Mouse (Mus musculus): ENCODE results near the gene Gm17409.

Gm17409 gene

GRCm38 (mm10) chr2:58469816-58470215 is at the start of gene Gm17409:
Gene Gm17409 (plus strand): TSS chr2:58470116.
- no peak for DNase-seq (ENCODE audit: low read depth, low spot score)

- DNase-seq (ENCODE audit: low read depth, low spot score) = no peak
These were observed 46.6 kb upstream of the Gm17409 start for GRCm38 (mm10) chr2:58423319-58423718.

- DNase-seq (ENCODE audit: low read depth, low spot score) = no peak
These were observed 44.4 kb upstream of the Gm17409 start for GRCm38 (mm10) chr2:58425436-58426004.

- DNase-seq (ENCODE audit: low read depth, low spot score) = peak; percentile 89
These were observed 37.7 kb upstream of the Gm17409 start for GRCm38 (mm10) chr2:58432211-58432610.

- DNase-seq (ENCODE audit: low read depth, low spot score) = no peak
These were observed 36.6 kb upstream of the Gm17409 start for GRCm38 (mm10) chr2:58433317-58433716.

- DNase-seq (ENCODE audit: low read depth, low spot score) = peak; percentile 43
These were observed 35.5 kb upstream of the Gm17409 start for GRCm38 (mm10) chr2:58434438-58434837.

GRCm38 (mm10) chr2:58435507-58435906 is 34.4 kb upstream of the Gm17409 start:
- no peak for DNase-seq (ENCODE audit: low read depth, low spot score)

- DNase-seq (ENCODE audit: low read depth, low spot score) = no peak
These were observed 33.0 kb upstream of the Gm17409 start for GRCm38 (mm10) chr2:58436911-58437310.

- peak; percentile 20 for DNase-seq (ENCODE audit: low read depth, low spot score)
These were observed 26.8 kb upstream of the Gm17409 start for GRCm38 (mm10) chr2:58443163-58443562.

- no peak for DNase-seq (ENCODE audit: low read depth, low spot score)
These were observed 22.9 kb upstream of the Gm17409 start for GRCm38 (mm10) chr2:58447001-58447400.

GRCm38 (mm10) chr2:58454095-58454865 is 15.6 kb upstream of the Gm17409 start:
- DNase-seq (ENCODE audit: low read depth, low spot score) = peak; percentile 40

- DNase-seq (ENCODE audit: low read depth, low spot score) = peak; percentile 39
These were observed 13.0 kb upstream of the Gm17409 start for GRCm38 (mm10) chr2:58456843-58457487.

GRCm38 (mm10) chr2:58457488-58457865 is 12.4 kb upstream of the Gm17409 start:
- no peak for DNase-seq (ENCODE audit: low read depth, low spot score)

- DNase-seq (ENCODE audit: low read depth, low spot score) = peak; percentile 66
These were observed 11.0 kb upstream of the Gm17409 start for GRCm38 (mm10) chr2:58458820-58459371.

GRCm38 (mm10) chr2:58470290-58470689 is 374 bp downstream of the Gm17409 start:
- no peak for DNase-seq (ENCODE audit: low read depth, low spot score)

GRCm38 (mm10) chr2:58475578-58475977 is 5.7 kb downstream of the Gm17409 start:
- no peak for DNase-seq (ENCODE audit: low read depth, low spot score)

GRCm38 (mm10) chr2:58476956-58477715 is 7.2 kb downstream of the Gm17409 start:
- peak; percentile 92 for DNase-seq (ENCODE audit: low read depth, low spot score)

- DNase-seq (ENCODE audit: low read depth, low spot score) = no peak
These were observed 8.2 kb downstream of the Gm17409 start for GRCm38 (mm10) chr2:58478144-58478543.

GRCm38 (mm10) chr2:58479536-58479935 is 9.6 kb downstream of the Gm17409 start:
- no peak for DNase-seq (ENCODE audit: low read depth, low spot score)

- DNase-seq (ENCODE audit: low read depth, low spot score) = peak; percentile 79
These were observed 10.8 kb downstream of the Gm17409 start for GRCm38 (mm10) chr2:58480764-58481163.

- no peak for DNase-seq (ENCODE audit: low read depth, low spot score)
These were observed 11.7 kb downstream of the Gm17409 start for GRCm38 (mm10) chr2:58481450-58482100.

All from brain, adult 2 months (tissue).